Mouse (Mus musculus) testis, adult 2 months (tissue): ENCODE measurements around the gene Rnft1.

ENCODE experiments used
- CTCF ChIP-seq: fragments of 200-500 bp; IDR thresholded peaks from 2 replicates; pipeline ENCODE4 v1.5.1; 2012; ENCODE audit warnings: low read depth, mild to moderate bottlenecking, inconsistent platforms, low read length, moderate library complexity; ENCODE audit not compliant: control insufficient read depth, insufficient read depth, insufficient replicate concordance
- POLR2A ChIP-seq: fragments of 200-500 bp; IDR thresholded peaks from 2 replicates; pipeline ENCODE4 v1.6.1; 2012; ENCODE audit warnings: low read depth, mild to moderate bottlenecking, inconsistent platforms, low read length, moderate library complexity; ENCODE audit not compliant: control insufficient read depth

DNA sequence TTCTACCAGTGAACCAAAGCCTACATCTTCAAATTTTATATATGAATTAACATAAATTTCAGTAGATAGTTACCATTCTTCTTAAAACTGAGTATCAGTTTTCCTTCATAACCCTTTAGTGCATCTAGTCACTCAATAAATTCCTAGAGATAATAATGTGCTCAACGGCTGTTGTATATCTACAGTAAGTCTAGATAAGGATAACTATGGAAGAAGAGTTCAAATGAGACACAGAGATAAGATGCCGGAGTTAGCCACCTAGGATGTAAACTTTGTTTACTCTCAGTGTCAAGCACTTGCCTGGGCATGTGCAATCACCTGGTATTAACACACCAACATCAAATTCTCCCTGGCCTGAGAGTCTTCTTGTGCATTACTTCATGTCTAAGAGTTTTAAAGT lies 22.9 kb downstream of the Rnft1 start:
- TF ChIP-seq POLR2A (no peak), CTCF (no peak)
